Mouse (Mus musculus) induced T-regulatory cell, adult 2 months (primary cell): ENCODE data around the gene Man1b1.

Experiments
- DNase-seq: peaks from one replicate; pipeline ENCODE4 v3.0.0-alpha.2; 2012; ENCODE audit warnings: low read depth

The Man1b1 gene

GRCm38 (mm10) chr2:25332286-25333160, at the start of gene Man1b1:
Gene Man1b1 (plus strand): TSS chr2:25332338.
- DNase-seq = peak; percentile 100

- no peak for DNase-seq
These were observed 46.6 kb upstream of the Man1b1 start for GRCm38 (mm10) chr2:25285551-25285950.

GRCm38 (mm10) chr2:25286314-25286713, 45.8 kb upstream of the Man1b1 start:
- no peak for DNase-seq

- no peak for DNase-seq
These were observed 45.1 kb upstream of the Man1b1 start for GRCm38 (mm10) chr2:25286837-25287636.

GRCm38 (mm10) chr2:25287927-25288649, 44.0 kb upstream of the Man1b1 start, which contains the start of gene Tmem210:
Gene Tmem210 (plus strand): TSS chr2:25288145.
- no peak for DNase-seq

GRCm38 (mm10) chr2:25288734-25289345, 43.3 kb upstream of the Man1b1 start:
- DNase-seq = no peak

GRCm38 (mm10) chr2:25289651-25290050, 42.5 kb upstream of the Man1b1 start, which contains the start of gene Lrrc26:
Gene Lrrc26 (plus strand): TSS chr2:25289915.
- no peak for DNase-seq

- DNase-seq = no peak
These were observed 41.9 kb upstream of the Man1b1 start for GRCm38 (mm10) chr2:25290101-25290815.

GRCm38 (mm10) chr2:25290816-25291130, 41.4 kb upstream of the Man1b1 start:
- no peak for DNase-seq

GRCm38 (mm10) chr2:25291184-25292053, 40.7 kb upstream of the Man1b1 start:
- no peak for DNase-seq

- DNase-seq = peak; percentile 36
These were observed 40.0 kb upstream of the Man1b1 start for GRCm38 (mm10) chr2:25292054-25292544.

GRCm38 (mm10) chr2:25292856-25293255, 39.3 kb upstream of the Man1b1 start:
- peak; percentile 83 for DNase-seq

- no peak for DNase-seq
These were observed 38.4 kb upstream of the Man1b1 start for GRCm38 (mm10) chr2:25293706-25294105.

- no peak for DNase-seq
These were observed 35.0 kb upstream of the Man1b1 start for GRCm38 (mm10) chr2:25297093-25297492.

GRCm38 (mm10) chr2:25298046-25298445, 34.1 kb upstream of the Man1b1 start:
- DNase-seq = no peak

GRCm38 (mm10) chr2:25303452-25303851, 28.7 kb upstream of the Man1b1 start:
- no peak for DNase-seq

- DNase-seq = no peak
These were observed 28.0 kb upstream of the Man1b1 start for GRCm38 (mm10) chr2:25303931-25304656.

GRCm38 (mm10) chr2:25304657-25305541, 27.2 kb upstream of the Man1b1 start:
- peak; percentile 60 for DNase-seq
